Mouse (Mus musculus) limb, embryonic 12.5 days (tissue): Measurements from ENCODE around the gene Cacng3. TPM values are rescaled to one million over a fixed set of nuclear protein-coding genes. Genes with fewer than 3 reads are reported as not detected.

Source experiments
- ATAC-seq: fragments of 200-750 bp; cut with Nextera tagmentation; 2 replicates; pipeline ENCODE4 v1.8.0; 2017; ENCODE audit warnings: low read depth, moderate TSS enrichment; ENCODE audit not compliant: insufficient number of reproducible peaks, insufficient read depth, low FRiP score, low TSS enrichment
- H3K27ac ChIP-seq: fragments of 300-500 bp; sonication (generic); 2 replicates; pipeline ENCODE4 v1.5.1; 2016; ENCODE audit warnings: mild to moderate bottlenecking, moderate library complexity
- H3K27me3 ChIP-seq: fragments of 300-500 bp; sonication (generic); 2 replicates; pipeline ENCODE4 v1.6.1; 2016; ENCODE audit warnings: mild to moderate bottlenecking, moderate library complexity
- H3K36me3 ChIP-seq: fragments of 300-500 bp; sonication (generic); 2 replicates; pipeline ENCODE4 v1.6.1; 2016; ENCODE audit warnings: mild to moderate bottlenecking, moderate library complexity
- H3K4me1 ChIP-seq: fragments of 300-500 bp; sonication (generic); replicated peaks from 2 replicates; pipeline ENCODE4 v1.6.1; 2016
- H3K4me2 ChIP-seq: fragments of 300-500 bp; sonication (generic); 2 replicates; pipeline ENCODE4 v1.6.1; 2016; ENCODE audit warnings: mild to moderate bottlenecking, moderate library complexity
- H3K4me3 ChIP-seq: fragments of 300-500 bp; sonication (generic); replicated peaks from 2 replicates; pipeline ENCODE4 v1.5.1; 2016; ENCODE audit warnings: mild to moderate bottlenecking
- H3K9ac ChIP-seq: fragments of 300-500 bp; sonication (generic); replicated peaks from 2 replicates; pipeline ENCODE4 v1.6.1; 2016; ENCODE audit warnings: mild to moderate bottlenecking, moderate library complexity
- H3K9me3 ChIP-seq: fragments of 300-500 bp; sonication (generic); 2 replicates; pipeline ENCODE4 v1.6.1; 2016; ENCODE audit warnings: mild to moderate bottlenecking, moderate library complexity
- WGBS: fragments of 180-500 bp; shearing (Covaris S2); methylation state at CpG from one replicate; pipeline ENCODE4 v1.1.7; 2016; 5-methylcytosine and 5-hydroxymethylcytosine counted together
- polyA plus RNA-seq: library from polyadenylated mRNA; unstranded; fragments of >200 nt; fragmentation: Nextera tagmentation; extraction: Ambion mirVana; gene quantifications from 2 replicates; pipeline ENCODE4 v1.2.1, GENCODE M21; 2016

Gene Cacng3
- polyA plus RNA-seq, 1 experiment from 2014 or later, result not detected

GRCm38 (mm10) chr7:122779601-122780000 lies 109.3 kb downstream of the Cacng3 start:
- Histone ChIP-seq H3K4me3 (no peak overlapping the region), H3K4me1 (peaks cover 2% of the 10 kb centered on the region; the same call in 1 of the 2 replicates), H3K36me3 (no peaks in the 10 kb centered on the region), H3K9ac (no peak overlapping the region), H3K27ac (no peak overlapping the region), H3K27me3 (no peaks in the 10 kb centered on the region), H3K9me3 (0 out of 2 replicates have a peak, but pooled peaks cover 3% of the 10 kb centered on the region), H3K4me2 (no peak overlapping the region)
- WGBS, result 67% methylated on average over 7 of the region's 7 CpGs
- no peak for ATAC-seq

GRCm38 (mm10) chr7:122789929-122790328 lies 119.6 kb downstream of the Cacng3 start:
- H3K27me3 ChIP-seq, result no peaks in the 10 kb centered on the region
- H3K4me3 ChIP-seq, result no peak overlapping the region
- H3K9ac ChIP-seq, result no peak overlapping the region
- no peaks in the 10 kb centered on the region for H3K9me3 ChIP-seq
- no peak overlapping the region for H3K27ac ChIP-seq
- H3K4me2 ChIP-seq, result no peak overlapping the region
- no peak for ATAC-seq
- 91% methylated on average over 7 of the region's 7 CpGs for WGBS
- H3K36me3 ChIP-seq, result no peaks in the 10 kb centered on the region
- peaks cover 7% of the 10 kb centered on the region; the same call in 1 of the 2 replicates for H3K4me1 ChIP-seq

- no peak for ATAC-seq
- no peak overlapping the region for H3K4me2 ChIP-seq
- H3K36me3 ChIP-seq, result no peaks in the 10 kb centered on the region
- WGBS, result 56% methylated on average over 6 of the region's 6 CpGs
- no peaks in the 10 kb centered on the region for H3K27me3 ChIP-seq
- no peak overlapping the region for H3K27ac ChIP-seq
- H3K4me1 ChIP-seq, result no peaks in the 10 kb centered on the region
- H3K9ac ChIP-seq, result no peak overlapping the region
- H3K9me3 ChIP-seq, result no peaks in the 10 kb centered on the region
- H3K4me3 ChIP-seq, result no peak overlapping the region
Measured at GRCm38 (mm10) chr7:122793655-122794346, 123.5 kb downstream of the Cacng3 start.

GRCm38 (mm10) chr7:122795140-122795539 lies 124.8 kb downstream of the Cacng3 start:
- H3K36me3 ChIP-seq, result no peaks in the 10 kb centered on the region
- no peak overlapping the region for H3K27ac ChIP-seq
- WGBS, result 93% methylated on average over 6 of the region's 6 CpGs
- H3K9ac ChIP-seq, result no peak overlapping the region
- no peaks in the 10 kb centered on the region for H3K27me3 ChIP-seq
- no peak overlapping the region for H3K4me3 ChIP-seq
- no peaks in the 10 kb centered on the region for H3K4me1 ChIP-seq
- no peak overlapping the region for H3K4me2 ChIP-seq
- H3K9me3 ChIP-seq, result no peaks in the 10 kb centered on the region
- no peak for ATAC-seq

GRCm38 (mm10) chr7:122800821-122801220 lies 130.5 kb downstream of the Cacng3 start:
- no peaks in the 10 kb centered on the region for H3K4me1 ChIP-seq
- no peak for ATAC-seq
- H3K27ac ChIP-seq, result no peak overlapping the region
- no peaks in the 10 kb centered on the region for H3K36me3 ChIP-seq
- H3K4me2 ChIP-seq, result no peak overlapping the region
- no peaks in the 10 kb centered on the region; the same call in 1 of the 2 replicates for H3K27me3 ChIP-seq
- 69% methylated on average over 2 of the region's 2 CpGs for WGBS
- H3K9ac ChIP-seq, result no peak overlapping the region
- H3K4me3 ChIP-seq, result no peak overlapping the region
- no peaks in the 10 kb centered on the region for H3K9me3 ChIP-seq

GRCm38 (mm10) chr7:122803839-122804496 lies 133.7 kb downstream of the Cacng3 start:
- Histone ChIP-seq H3K27me3 (no peaks in the 10 kb centered on the region; the same call in 1 of the 2 replicates), H3K36me3 (no peaks in the 10 kb centered on the region), H3K4me2 (no peak overlapping the region), H3K9me3 (no peaks in the 10 kb centered on the region), H3K27ac (no peak overlapping the region), H3K9ac (no peak overlapping the region), H3K4me3 (no peak overlapping the region), H3K4me1 (no peaks in the 10 kb centered on the region)
- ATAC-seq, result no peak
- 71% methylated on average over 9 of the region's 9 CpGs for WGBS

- WGBS, result 73% methylated on average over 5 of the region's 5 CpGs
- no peak for ATAC-seq
- Histone ChIP-seq H3K36me3 (no peaks in the 10 kb centered on the region), H3K27me3 (no peaks in the 10 kb centered on the region), H3K9ac (no peak overlapping the region), H3K4me2 (no peak overlapping the region), H3K4me3 (no peak overlapping the region), H3K9me3 (no peaks in the 10 kb centered on the region), H3K27ac (no peak overlapping the region), H3K4me1 (no peaks in the 10 kb centered on the region)
Measured at GRCm38 (mm10) chr7:122806531-122806930, 136.2 kb downstream of the Cacng3 start.

- H3K4me3 ChIP-seq, result no peak overlapping the region
- H3K9ac ChIP-seq, result no peak overlapping the region
- H3K27me3 ChIP-seq, result no peaks in the 10 kb centered on the region
- no peak for ATAC-seq
- no peaks in the 10 kb centered on the region for H3K4me1 ChIP-seq
- 54% methylated on average over 1 of the region's 1 CpGs for WGBS
- no peak overlapping the region for H3K4me2 ChIP-seq
- no peaks in the 10 kb centered on the region for H3K36me3 ChIP-seq
- no peak overlapping the region for H3K27ac ChIP-seq
- no peaks in the 10 kb centered on the region for H3K9me3 ChIP-seq
Measured at GRCm38 (mm10) chr7:122813724-122814123, 143.4 kb downstream of the Cacng3 start.

- H3K4me2 ChIP-seq, result no peak overlapping the region
- WGBS, result 67% methylated on average over 7 of the region's 7 CpGs
- no peak overlapping the region for H3K27ac ChIP-seq
- no peaks in the 10 kb centered on the region for H3K36me3 ChIP-seq
- no peaks in the 10 kb centered on the region for H3K9me3 ChIP-seq
- H3K27me3 ChIP-seq, result no peaks in the 10 kb centered on the region
- no peak for ATAC-seq
- no peaks in the 10 kb centered on the region for H3K4me1 ChIP-seq
- no peak overlapping the region for H3K9ac ChIP-seq
- H3K4me3 ChIP-seq, result no peak overlapping the region
Measured at GRCm38 (mm10) chr7:122817565-122817964, 147.3 kb downstream of the Cacng3 start.
